Mouse (Mus musculus) MEL (cell line): ENCODE results near the gene Ccdc159. TPM values are rescaled to one million over a fixed set of nuclear protein-coding genes. Genes with fewer than 3 reads are reported as not detected.

Source experiments
- DNase-seq: peaks from one replicate; pipeline ENCODE4 v3.0.0; 2011; ENCODE audit warnings: low read depth, low spot score
- H3K27ac ChIP-seq: 2 replicates; pipeline ENCODE4 v1.5.1; 2012; ENCODE audit warnings: low read depth, mild to moderate bottlenecking, control low read depth, low read length, moderate library complexity; ENCODE audit not compliant: control insufficient read depth
- H3K27me3 ChIP-seq, 2 experiments: fragments of 150-350 bp in 1 of 2; sonication (generic) in 1 of 2; 2 replicates each; pipeline ENCODE4 v1.6.1; 2012; ENCODE audit warnings: low read length in 2 of 2, mild to moderate bottlenecking in 2 of 2, improper control_type of control experiment in 1 of 2, moderate library complexity in 1 of 2; ENCODE audit not compliant: insufficient read depth in 2 of 2, control insufficient read depth in 1 of 2
- H3K36me3 ChIP-seq, 2 experiments: 2 replicates each; pipeline ENCODE4 v1.6.1; 2012 to 2014; ENCODE audit warnings: low read length in 2 of 2, improper control_type of control experiment in 1 of 2, inconsistent platforms in 1 of 2, mild to moderate bottlenecking in 1 of 2; ENCODE audit not compliant: insufficient read depth in 2 of 2, control insufficient read depth in 1 of 2
- H3K4me1 ChIP-seq, 2 experiments: fragments of 150-350 bp in 1 of 2; sonication (generic) in 1 of 2; 2 replicates each; pipeline ENCODE4 v1.6.1; 2012; ENCODE audit warnings: low read length in 2 of 2, improper control_type of control experiment in 1 of 2, mild to moderate bottlenecking in 1 of 2; ENCODE audit not compliant: insufficient read depth in 2 of 2, control insufficient read depth in 1 of 2
- H3K4me3 ChIP-seq, 2 experiments: fragments of 150-350 bp in 1 of 2; sonication (generic) in 1 of 2; 2 replicates each; pipeline ENCODE4 v1.5.1; 2012; ENCODE audit warnings: low read depth in 2 of 2, low read length in 2 of 2, mild to moderate bottlenecking in 2 of 2, moderate library complexity in 2 of 2, control low read depth in 1 of 2, improper control_type of control experiment in 1 of 2; ENCODE audit not compliant: control insufficient read depth in 1 of 2, insufficient read depth in 1 of 2
- H3K79me2 ChIP-seq: 2 replicates; pipeline ENCODE4 v1.6.1; 2012; ENCODE audit warnings: mild to moderate bottlenecking, low read length, moderate library complexity; ENCODE audit not compliant: control insufficient read depth, poor library complexity, insufficient read depth
- H3K9ac ChIP-seq: 2 replicates; pipeline ENCODE4 v1.6.1; 2012; ENCODE audit warnings: low read depth, mild to moderate bottlenecking, control low read depth, low read length, moderate library complexity; ENCODE audit not compliant: control insufficient read depth, poor library complexity, severe bottlenecking
- H3K9me3 ChIP-seq: fragments of 150-350 bp; sonication (generic); replicated peaks from 2 replicates; pipeline ENCODE4 v1.6.1; 2012; ENCODE audit warnings: mild to moderate bottlenecking, low read length, improper control_type of control experiment, moderate library complexity; ENCODE audit not compliant: insufficient read depth
- BHLHE40 ChIP-seq: IDR thresholded peaks from 2 replicates; pipeline ENCODE4 v1.6.1; 2012; ENCODE audit warnings: low read depth, mild to moderate bottlenecking, inconsistent platforms, low read length, improper control_type of control experiment, borderline replicate concordance
- CHD1 ChIP-seq: IDR thresholded peaks from 2 replicates; pipeline ENCODE4 v1.6.1; 2012; ENCODE audit warnings: low read depth, mild to moderate bottlenecking, inconsistent platforms, low read length, improper control_type of control experiment
- CHD2 ChIP-seq: IDR thresholded peaks from 2 replicates; pipeline ENCODE4 v1.6.1; 2011; ENCODE audit warnings: low read length, improper control_type of control experiment
- E2F4 ChIP-seq: IDR thresholded peaks from 2 replicates; pipeline ENCODE4 v1.6.1; 2011; ENCODE audit warnings: low read depth, low read length, improper control_type of control experiment, borderline replicate concordance
- ELF1 ChIP-seq: IDR thresholded peaks from 2 replicates; pipeline ENCODE4 v1.6.1; 2014; ENCODE audit warnings: low read depth, mild to moderate bottlenecking, inconsistent platforms, low read length, improper control_type of control experiment, moderate library complexity
- EP300 ChIP-seq, 2 experiments: IDR thresholded peaks; 2 replicates each; pipeline ENCODE4 v1.6.1; 2011; ENCODE audit warnings: improper control_type of control experiment in 2 of 2, low read length in 2 of 2, low read depth in 1 of 2, mild to moderate bottlenecking in 1 of 2
- ETS1 ChIP-seq: IDR thresholded peaks from 2 replicates; pipeline ENCODE4 v1.6.1; 2012; ENCODE audit warnings: low read depth, mild to moderate bottlenecking, inconsistent platforms, low read length, improper control_type of control experiment, moderate library complexity
- GABPA ChIP-seq: IDR thresholded peaks from 2 replicates; pipeline ENCODE4 v1.6.1; 2012; ENCODE audit warnings: low read depth, mild to moderate bottlenecking, inconsistent platforms, low read length, improper control_type of control experiment, moderate library complexity
- GATA1 ChIP-seq: IDR thresholded peaks from 2 replicates; pipeline ENCODE4 v1.6.1; 2011; ENCODE audit warnings: low read depth, low read length, improper control_type of control experiment
- HCFC1 ChIP-seq: IDR thresholded peaks from 2 replicates; pipeline ENCODE4 v1.6.1; 2012; ENCODE audit warnings: low read depth, mild to moderate bottlenecking, inconsistent platforms, low read length, improper control_type of control experiment, moderate library complexity
- MAFK ChIP-seq: IDR thresholded peaks from 2 replicates; pipeline ENCODE4 v1.6.1; 2011; ENCODE audit warnings: low read depth, mild to moderate bottlenecking, low read length, improper control_type of control experiment, borderline replicate concordance
- MAX ChIP-seq: IDR thresholded peaks from 2 replicates; pipeline ENCODE4 v1.6.1; 2011; ENCODE audit warnings: low read length, improper control_type of control experiment
- MAZ ChIP-seq: IDR thresholded peaks from 2 replicates; pipeline ENCODE4 v1.6.1; 2012; ENCODE audit warnings: low read depth, mild to moderate bottlenecking, inconsistent platforms, low read length, improper control_type of control experiment
- MEF2A ChIP-seq: IDR thresholded peaks from 2 replicates; pipeline ENCODE4 v1.6.1; 2014; ENCODE audit warnings: low read depth, mild to moderate bottlenecking, inconsistent platforms, low read length, improper control_type of control experiment; ENCODE audit not compliant: poor library complexity, insufficient replicate concordance, severe bottlenecking; ENCODE audit errors: extremely low read depth
- MXI1 ChIP-seq: IDR thresholded peaks from 2 replicates; pipeline ENCODE4 v1.6.1; 2011; ENCODE audit warnings: mild to moderate bottlenecking, low read depth, low read length, improper control_type of control experiment
- MYB ChIP-seq: IDR thresholded peaks from 2 replicates; pipeline ENCODE4 v1.6.1; 2011; ENCODE audit warnings: mild to moderate bottlenecking, low read depth, low read length, improper control_type of control experiment
- NELFE ChIP-seq: IDR thresholded peaks from 2 replicates; pipeline ENCODE4 v1.6.1; 2011; ENCODE audit warnings: low read depth, low read length, improper control_type of control experiment
- NRF1 ChIP-seq: IDR thresholded peaks from 2 replicates; pipeline ENCODE4 v1.6.1; 2014; ENCODE audit warnings: low read depth, mild to moderate bottlenecking, inconsistent platforms, low read length, improper control_type of control experiment, moderate library complexity; ENCODE audit not compliant: poor library complexity, insufficient read depth, severe bottlenecking
- POLR2A ChIP-seq, 2 experiments: IDR thresholded peaks; 2 replicates each; pipeline ENCODE4 v1.6.1; 2011 to 2012; ENCODE audit warnings: low read length in 2 of 2, mild to moderate bottlenecking in 2 of 2, control low read depth in 1 of 2, improper control_type of control experiment in 1 of 2, low read depth in 1 of 2, moderate library complexity in 1 of 2; ENCODE audit not compliant: control insufficient read depth in 1 of 2, insufficient read depth in 1 of 2, poor library complexity in 1 of 2
- POLR2AphosphoS2 ChIP-seq: IDR thresholded peaks from 2 replicates; pipeline ENCODE4 v1.6.1; 2011; ENCODE audit warnings: low read length, improper control_type of control experiment
- POLR2AphosphoS5 ChIP-seq: IDR thresholded peaks from 2 replicates; pipeline ENCODE4 v1.6.1; 2012; ENCODE audit warnings: low read depth, borderline replicate concordance, mild to moderate bottlenecking, inconsistent platforms, low read length, moderate library complexity, mixed read lengths
- RCOR1 ChIP-seq: IDR thresholded peaks from 2 replicates; pipeline ENCODE4 v1.6.1; 2012; ENCODE audit warnings: low read depth, mild to moderate bottlenecking, inconsistent platforms, low read length, improper control_type of control experiment
- SIN3A ChIP-seq: IDR thresholded peaks from 2 replicates; pipeline ENCODE4 v1.6.1; 2012; ENCODE audit warnings: low read length, improper control_type of control experiment, inconsistent platforms
- SMC3 ChIP-seq: IDR thresholded peaks from 2 replicates; pipeline ENCODE4 v1.6.1; 2011; ENCODE audit warnings: low read depth, low read length, improper control_type of control experiment
- TAL1 ChIP-seq: IDR thresholded peaks from 2 replicates; pipeline ENCODE4 v1.6.1; 2012; ENCODE audit warnings: mild to moderate bottlenecking, inconsistent platforms, low read length, moderate library complexity, mixed read lengths
- TBP ChIP-seq: IDR thresholded peaks from 2 replicates; pipeline ENCODE4 v1.8.0; 2011; ENCODE audit warnings: low read depth, low read length, improper control_type of control experiment
- TCF12 ChIP-seq: IDR thresholded peaks from 2 replicates; pipeline ENCODE4 v1.6.1; 2014; ENCODE audit warnings: low read depth, mild to moderate bottlenecking, inconsistent platforms, low read length, improper control_type of control experiment, moderate library complexity
- UBTF ChIP-seq: IDR thresholded peaks from 2 replicates; pipeline ENCODE4 v1.6.1; 2012; ENCODE audit warnings: low read depth, mild to moderate bottlenecking, inconsistent platforms, low read length, improper control_type of control experiment, moderate library complexity, borderline replicate concordance; ENCODE audit not compliant: insufficient read depth
- USF1 ChIP-seq: IDR thresholded peaks from 2 replicates; pipeline ENCODE4 v1.6.1; 2014; ENCODE audit warnings: low read depth, mild to moderate bottlenecking, inconsistent platforms, low read length, improper control_type of control experiment, moderate library complexity
- USF2 ChIP-seq, 2 experiments: IDR thresholded peaks; 2 replicates each; pipeline ENCODE4 v1.6.1; 2011 to 2012; ENCODE audit warnings: improper control_type of control experiment in 2 of 2, low read length in 2 of 2, borderline replicate concordance in 1 of 2, inconsistent platforms in 1 of 2, low read depth in 1 of 2, mild to moderate bottlenecking in 1 of 2; ENCODE audit not compliant: insufficient read depth in 1 of 2
- ZC3H11A ChIP-seq: IDR thresholded peaks from 2 replicates; pipeline ENCODE4 v1.6.1; 2012; ENCODE audit warnings: low read depth, mild to moderate bottlenecking, inconsistent platforms, low read length, improper control_type of control experiment
- ZKSCAN1 ChIP-seq: IDR thresholded peaks from 2 replicates; pipeline ENCODE4 v1.6.1; 2012; ENCODE audit warnings: low read depth, mild to moderate bottlenecking, inconsistent platforms, low read length, improper control_type of control experiment, moderate library complexity
- ZNF384 ChIP-seq: IDR thresholded peaks from 2 replicates; pipeline ENCODE4 v1.6.1; 2012; ENCODE audit warnings: low read depth, mild to moderate bottlenecking, inconsistent platforms, low read length, improper control_type of control experiment
- polyA plus RNA-seq, 2 experiments: library from polyadenylated mRNA; stranded (reverse) in 1 of 2; unstranded in 1 of 2; fragments of >175 nt in 1 of 2; fragments of >200 nt in 1 of 2; gene quantifications; 2 replicates each; pipeline versions ENCODE4 v1.2.1 to v1.2.4; 2012; ENCODE audit warnings: low replicate concordance in 2 of 2, low read depth in 1 of 2; ENCODE audit not compliant: insufficient read length in 2 of 2, insufficient read depth in 1 of 2, missing spikeins in 1 of 2
- total RNA-seq: library from RNA; depleted of rRNA; stranded (reverse); fragments of 300-350 nt; gene quantifications from 2 replicates; pipeline ENCODE4 v1.2.3, GENCODE M21; 2012

Ccdc159 gene
- total and polyA plus RNA-seq, 3 experiments, result 1.0 to 6.4 TPM; not detected in 1

- Histone ChIP-seq H3K27me3 (no peaks in the 10 kb centered on the region), H3K4me3 (no peak overlapping the region), H3K9me3 (no peaks in the 10 kb centered on the region), H3K36me3 (peaks cover 0 to 23% of the 10 kb centered on the region in 2 experiments; a peak in 2 of 4 replicates), H3K27ac (no peak overlapping the region)
- peak; percentile 65 for DNase-seq
- TF ChIP-seq USF1, result no peak
- TF ChIP-seq HCFC1, result no peak
- TF ChIP-seq POLR2AphosphoS2, result no peak
- no peak for TF ChIP-seq MAZ
- TF ChIP-seq POLR2A (IDR thresholded peaks at IDR 0.05; ENCODE audit: control insufficient read depth in 1 of 2, insufficient read depth in 1 of 2, low read depth in 1 of 2, low read length in 2 of 2, poor library complexity in 1 of 2), result no peak
- no peak for TF ChIP-seq NELFE
- TF ChIP-seq MEF2A, result no peak
- TF ChIP-seq MAX, result no peak
- TF ChIP-seq MAFK, result no peak
- no peak for TF ChIP-seq MYB
- TF ChIP-seq CHD2, result no peak
- no peak for TF ChIP-seq GABPA
- no peak for TF ChIP-seq ZNF384
- TF ChIP-seq NRF1, result no peak
- TF ChIP-seq MXI1, result peak; percentile 16; the same call in 1 of the 2 replicates
- no peak for TF ChIP-seq E2F4
- no peak for TF ChIP-seq ZKSCAN1
- no peak for TF ChIP-seq UBTF
- TF ChIP-seq TAL1, result peak; percentile 78
- TF ChIP-seq TCF12, result peak; percentile 85
- no peak for TF ChIP-seq TBP
- TF ChIP-seq POLR2AphosphoS5, result no peak
- TF ChIP-seq RCOR1, result no peak; the same call in 1 of the 2 replicates
- TF ChIP-seq EP300 (IDR thresholded peaks at IDR 0.05; ENCODE audit: low read depth in 1 of 2, low read length in 2 of 2), result peak; percentile 61 to 82
- peak; percentile 86 for TF ChIP-seq GATA1
- TF ChIP-seq SMC3, result no peak
- TF ChIP-seq SIN3A, result no peak
- TF ChIP-seq BHLHE40, result no peak
- no peak for TF ChIP-seq USF2 (IDR thresholded peaks at IDR 0.05; ENCODE audit: borderline replicate concordance in 1 of 2, insufficient read depth in 1 of 2, low read depth in 1 of 2, low read length in 2 of 2)
- no peak for TF ChIP-seq ZC3H11A
- TF ChIP-seq ELF1, result no peak
- no peak for TF ChIP-seq CHD1
- TF ChIP-seq ETS1, result peak; percentile 49; the same call in 1 of the 2 replicates
- TF ChIP-seq, all 39 proteins: peak for 6
- H3K4me1 ChIP-seq, result peaks cover 17 to 29% of the 10 kb centered on the region in 2 experiments
- H3K9ac ChIP-seq, result no peak overlapping the region
- H3K79me2 ChIP-seq, result no peaks in the 10 kb centered on the region
Observed at GRCm38 (mm10) chr9:21935466-21936131, 8.3 kb downstream of the Ccdc159 start.
